Mouse (Mus musculus): ENCODE measurements around the gene Myh8.

GRCm38 (mm10) chr11:67237481-67238079, 39.3 kb upstream of the Myh8 start, which contains the start of gene Myh4:
- no peak for TF ChIP-seq CTCF (IDR thresholded peaks at IDR 0.05; ENCODE audit: low read depth, low read length)
- no peak for TF ChIP-seq POLR2A (IDR thresholded peaks at IDR 0.05; ENCODE audit: borderline replicate concordance, low read depth, low read length)
